Mouse (Mus musculus) ovary, postnatal 36 days (tissue): ENCODE measurements around the gene Lingo2.
"Not testable (repeated sequence)": the region's sequence is repeated elsewhere in the genome, so short reads cannot be mapped to it uniquely, and the experiment has no call there.

Experiments
- DNase-seq: peaks from one replicate; pipeline ENCODE4 v3.0.0; 2022; ENCODE audit warnings: low spot score, mixed read lengths

Lingo2 gene

DNA sequence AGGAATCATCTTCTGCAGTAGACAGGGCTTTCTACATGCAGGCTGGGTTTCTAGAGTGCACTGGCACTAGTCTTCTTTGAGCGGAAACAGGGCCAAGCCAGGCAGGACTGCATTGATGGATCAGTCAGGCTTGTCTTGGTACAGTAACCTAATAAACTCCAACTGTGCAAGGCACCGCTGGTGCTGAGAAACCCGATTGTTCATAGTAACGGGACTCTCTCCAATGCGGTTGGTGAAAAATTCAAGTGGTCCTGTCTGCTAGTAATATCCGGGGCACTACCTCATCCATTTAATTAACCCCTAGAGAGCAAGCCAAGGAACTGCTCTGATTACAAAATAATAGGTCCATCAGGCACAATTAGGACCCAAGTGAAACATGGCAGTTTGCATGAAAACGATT, 1106.4 kb downstream of the Lingo2 start:
- no peak for DNase-seq

- DNase-seq, result no peak
Measured at GRCm38 (mm10) chr4:35844518-35844917, 1107.0 kb downstream of the Lingo2 start.

GRCm38 (mm10) chr4:35823322-35823870, 1128.2 kb downstream of the Lingo2 start:
- no peak for DNase-seq

GRCm38 (mm10) chr4:35820701-35821100, 1130.8 kb downstream of the Lingo2 start:
- DNase-seq, result no peak

DNA sequence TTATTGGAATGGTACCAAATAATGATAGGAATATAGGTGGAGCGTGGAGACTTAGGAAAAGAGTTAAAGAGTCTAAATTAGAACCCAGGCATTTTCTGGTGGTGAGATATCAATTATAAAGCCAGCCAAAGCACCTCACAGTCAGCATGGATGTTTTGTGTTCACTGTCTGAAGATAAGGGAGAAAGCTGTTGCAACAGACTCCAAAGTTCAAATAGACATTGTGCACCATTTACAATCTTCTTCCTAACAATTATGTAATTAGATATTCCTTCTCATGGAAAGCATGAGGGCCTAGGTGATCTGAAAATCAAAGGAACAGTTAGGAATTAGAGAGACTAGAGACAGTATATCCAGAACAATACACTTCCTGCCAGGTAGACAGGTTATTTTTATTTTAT, 1136.8 kb downstream of the Lingo2 start:
- DNase-seq, result no peak

- no peak for DNase-seq
Measured at GRCm38 (mm10) chr4:35807497-35808210, 1143.9 kb downstream of the Lingo2 start.

DNA sequence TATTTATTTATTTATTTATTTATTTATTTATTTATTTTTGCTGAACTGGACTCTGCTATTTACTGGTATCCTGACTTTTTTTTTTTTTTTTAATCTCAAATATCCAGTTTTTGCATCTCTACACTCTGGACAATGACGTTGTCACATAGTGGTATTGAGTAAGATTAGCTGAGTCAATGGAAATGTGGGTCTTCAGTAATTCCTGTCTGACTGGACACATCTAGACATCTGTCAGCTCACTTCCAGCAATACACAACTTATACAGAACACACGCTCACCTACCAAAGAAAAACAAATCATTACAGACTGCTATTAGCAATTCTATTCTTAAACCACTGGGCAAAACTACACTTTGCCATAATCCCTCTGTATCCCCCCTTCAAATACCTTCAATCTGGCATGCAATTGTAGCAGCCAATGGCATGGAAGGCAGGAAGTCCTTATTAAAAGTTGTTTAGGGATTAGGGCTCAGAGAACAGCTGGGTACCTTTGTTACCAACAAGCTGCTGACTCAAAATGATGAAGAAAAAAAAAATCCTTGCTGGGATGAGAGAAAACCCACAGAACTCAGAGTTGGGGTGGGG, 1144.6 kb downstream of the Lingo2 start:
- DNase-seq, result no peak

DNA sequence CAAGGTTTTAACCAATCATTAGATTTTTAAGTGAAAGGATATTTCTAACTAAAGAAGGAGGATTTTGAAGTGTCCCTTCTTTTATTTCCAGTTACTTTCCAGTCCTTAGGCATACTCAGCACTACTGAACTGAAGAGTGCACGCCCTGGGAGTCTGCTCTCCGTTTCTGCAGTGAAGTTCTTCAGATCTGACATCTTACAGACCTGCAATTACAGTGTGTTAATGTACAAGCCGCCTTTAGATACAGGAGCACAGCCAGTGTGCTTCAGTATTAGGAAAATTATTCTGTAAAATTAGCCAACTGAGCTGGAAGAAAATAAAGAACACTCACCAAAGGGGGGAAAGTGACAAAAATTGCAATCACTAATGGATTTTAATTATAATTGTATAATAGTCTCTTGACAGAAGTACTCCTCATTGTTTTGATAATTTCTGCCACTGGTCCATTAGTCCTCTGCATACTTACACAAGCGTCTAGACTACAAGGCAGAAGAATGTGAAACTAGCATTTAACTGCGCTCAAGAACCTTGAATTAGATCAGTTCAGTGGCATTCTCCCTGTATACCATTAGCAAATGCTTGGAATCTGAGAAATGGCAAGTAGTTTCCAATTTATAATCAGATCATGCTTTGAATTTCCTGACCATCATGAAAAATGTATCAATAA, 1167.2 kb downstream of the Lingo2 start:
- DNase-seq, result no peak

DNA sequence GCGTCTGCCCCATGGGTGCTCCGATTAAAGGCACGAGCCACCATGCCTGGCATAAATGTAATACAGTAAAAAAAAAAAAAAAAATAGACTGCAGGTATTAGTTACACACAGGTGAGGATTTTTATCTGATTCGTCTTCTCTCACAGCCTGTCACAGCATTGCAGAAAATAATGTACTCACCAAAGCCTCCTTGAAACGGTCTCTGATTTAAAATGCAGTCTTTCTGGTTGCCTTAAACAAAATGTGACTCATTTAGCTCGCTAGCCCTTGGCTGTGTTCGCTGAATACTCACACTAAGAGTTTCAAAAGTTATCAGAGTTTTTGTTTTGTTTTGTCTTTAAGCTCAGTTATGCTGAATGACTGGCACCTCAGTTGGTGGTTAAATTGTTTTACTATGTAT, 1180.7 kb downstream of the Lingo2 start:
- DNase-seq, result no peak

DNA sequence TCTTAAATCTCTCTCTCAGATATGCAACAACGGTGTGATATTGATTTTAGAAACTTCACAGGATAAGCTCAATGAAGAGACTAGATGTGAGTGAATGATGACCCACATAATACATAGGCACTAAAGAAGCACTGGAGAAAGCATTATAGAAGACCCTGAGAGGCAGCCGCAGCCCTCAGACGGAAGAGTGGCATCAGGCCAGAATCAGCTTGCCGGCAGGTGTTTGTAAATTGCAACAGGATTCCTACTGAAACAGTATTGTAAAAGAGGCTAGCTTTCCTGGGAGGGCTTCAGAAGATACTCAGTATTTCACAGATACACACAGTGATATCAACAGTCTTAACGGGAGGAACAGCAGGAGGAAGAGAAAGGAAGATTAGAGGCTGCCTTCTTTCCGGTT, 1184.6 kb downstream of the Lingo2 start:
- no peak for DNase-seq

- no peak for DNase-seq
Measured at GRCm38 (mm10) chr4:35761181-35761580, 1190.4 kb downstream of the Lingo2 start.

- no peak for DNase-seq
Measured at GRCm38 (mm10) chr4:35752121-35752860, 1199.3 kb downstream of the Lingo2 start.

DNA sequence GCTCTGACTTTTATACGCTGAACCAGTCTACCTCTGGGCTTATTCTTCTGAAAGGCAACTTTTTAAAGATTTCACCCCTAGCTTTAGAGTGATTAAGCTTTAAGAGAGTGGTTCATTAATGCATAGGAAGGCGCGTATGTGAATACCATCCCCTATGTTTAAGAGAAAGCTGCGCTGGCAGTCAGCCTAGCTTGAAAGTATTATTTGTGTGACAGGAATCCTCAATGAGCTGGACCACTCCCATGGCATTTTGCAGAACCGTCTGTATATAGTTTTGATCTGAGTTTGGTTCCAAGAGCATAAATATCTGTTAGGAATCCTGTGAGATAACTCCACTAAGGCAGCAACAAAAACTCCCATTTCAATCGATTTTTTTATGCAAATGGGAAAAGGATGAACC, 1204.9 kb downstream of the Lingo2 start:
- DNase-seq, result no peak

DNA sequence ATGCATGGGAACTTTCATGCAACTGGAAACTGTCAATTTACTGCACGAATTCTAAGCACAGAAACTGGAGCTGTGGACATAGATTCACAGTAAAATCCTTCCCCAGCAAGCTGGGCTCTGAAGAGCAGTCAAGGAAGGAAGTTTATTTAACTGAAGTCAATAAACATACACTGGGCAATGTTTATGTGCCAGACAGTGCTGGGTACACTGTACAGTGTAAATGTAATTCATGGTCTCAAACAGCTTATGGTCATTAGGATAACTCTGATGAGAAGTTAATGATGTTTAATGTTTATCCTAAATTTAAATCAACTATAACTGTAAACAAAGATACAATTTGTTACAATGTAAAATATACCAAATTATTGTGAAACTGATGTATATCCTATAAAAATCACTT, 1226.8 kb downstream of the Lingo2 start:
- no peak for DNase-seq

GRCm38 (mm10) chr4:35704126-35704525, 1247.4 kb downstream of the Lingo2 start:
- DNase-seq, result no peak

DNA sequence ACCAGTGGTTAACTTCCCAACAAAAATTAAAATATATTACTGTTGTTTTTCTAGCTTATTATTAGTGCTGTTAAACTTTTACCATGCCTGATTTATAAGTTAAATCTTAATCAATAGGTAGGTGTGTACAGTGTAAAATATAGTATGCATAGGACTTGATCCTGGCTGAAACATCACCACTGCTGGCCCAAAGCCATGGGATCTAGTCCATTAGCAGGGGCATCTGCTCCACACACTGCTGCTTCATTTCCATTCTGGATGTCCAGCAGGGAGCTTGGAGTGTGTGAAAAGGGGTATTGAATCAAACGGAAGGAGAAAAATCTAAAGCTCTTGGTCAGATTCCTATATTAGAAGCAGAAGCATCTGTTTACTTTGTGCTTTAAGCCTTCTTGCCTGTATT, 1248.9 kb downstream of the Lingo2 start:
- DNase-seq, result no peak

DNA sequence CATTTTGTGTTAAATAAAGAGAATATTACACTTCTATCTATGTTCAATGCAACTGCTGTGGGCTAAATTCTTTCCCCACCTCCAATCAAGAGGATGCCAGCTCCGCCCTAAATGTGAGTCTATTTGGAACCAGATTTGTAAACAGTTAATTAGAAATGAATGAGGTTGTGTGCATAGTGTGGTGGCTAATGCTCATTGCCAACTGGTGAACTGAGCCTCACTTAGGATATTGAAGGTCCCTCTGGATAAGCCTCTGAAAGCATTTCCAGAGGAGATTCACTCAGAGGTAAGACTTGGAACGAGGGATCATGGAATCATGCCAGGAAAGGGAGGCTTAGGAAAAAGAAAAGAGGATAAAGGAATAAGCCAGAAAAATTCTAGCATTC, 1256.4 kb downstream of the Lingo2 start:
- DNase-seq, result no peak

- DNase-seq, result no peak
Measured at GRCm38 (mm10) chr4:35694360-35695136, 1257.0 kb downstream of the Lingo2 start.

DNA sequence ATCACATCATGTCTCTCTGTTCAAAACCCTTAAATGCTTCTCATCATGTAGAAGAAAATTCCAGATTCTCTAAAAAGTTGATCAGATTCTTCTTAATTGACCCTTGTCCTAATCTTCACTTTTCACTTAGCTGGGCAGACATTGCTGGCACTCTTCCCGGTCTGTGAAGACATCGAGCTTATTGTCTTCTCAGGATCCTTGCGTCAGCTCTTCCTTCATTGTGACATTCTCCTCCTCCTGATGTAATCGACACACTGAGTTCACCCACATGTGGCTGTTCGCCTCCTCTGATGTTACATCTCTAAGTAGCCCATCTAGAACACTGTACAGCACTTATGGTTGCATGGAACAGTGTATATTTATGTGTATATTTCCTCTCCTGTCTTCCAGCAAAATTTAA, 1261.0 kb downstream of the Lingo2 start:
- no peak for DNase-seq

DNA sequence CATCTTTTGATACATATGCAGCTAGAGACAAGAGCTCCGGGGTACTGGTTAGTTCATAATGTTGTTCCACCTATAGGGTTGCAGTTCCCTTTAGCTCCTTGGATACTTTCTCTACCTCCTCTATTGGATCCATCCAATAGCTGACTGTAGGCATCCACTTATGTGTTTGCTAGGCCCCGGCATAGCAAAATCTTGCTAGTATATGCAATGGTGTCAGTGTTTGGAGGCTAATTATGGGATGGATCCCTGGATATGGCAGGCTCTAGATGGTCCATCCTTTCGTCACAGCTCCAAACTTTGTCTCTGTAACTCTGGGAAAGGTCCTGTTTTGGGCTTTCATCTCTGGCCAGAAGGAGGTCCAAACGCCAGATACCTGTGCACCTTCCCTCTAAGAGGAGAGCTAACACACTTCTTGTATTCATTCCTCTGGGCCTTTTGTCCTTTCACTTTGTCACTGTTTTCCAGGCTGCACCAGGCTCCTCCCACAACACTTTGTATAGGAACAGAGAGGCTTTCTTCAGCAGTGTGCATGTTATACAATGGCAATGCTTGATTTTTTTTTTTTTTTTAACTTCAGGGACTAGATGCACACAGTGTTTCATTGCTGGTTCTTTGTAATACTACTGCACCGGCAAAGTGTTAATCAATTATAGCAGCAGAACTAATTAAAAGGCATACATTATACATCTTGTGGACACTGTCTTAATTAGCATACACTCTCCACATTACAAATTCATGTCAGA, 1262.9 kb downstream of the Lingo2 start:
- DNase-seq, result not testable (repeated sequence)
